Mouse (Mus musculus): Measurements from ENCODE around the gene Fgf22. TPM values are rescaled to one million over a fixed set of nuclear protein-coding genes. Genes with fewer than 3 reads are reported as not detected.

The Fgf22 gene
- total RNA-seq, 2 experiments from 2014 or later = not detected

- no peak for DNase-seq
- intact Hi-C loops (cut with DNase I) = loop anchor here (2.0 kb wide), 1 partner anchor 16 kb away; no protein-coding TSS in a partner anchor
These were observed 10.4 kb downstream of the Fgf22 start for GRCm38 (mm10) chr10:79765228-79765745.

GRCm38 (mm10) chr10:79766001-79766507, 11.2 kb downstream of the Fgf22 start:
- intact Hi-C loops (cut with DNase I) = no loop called here
- DNase-seq = no peak

- intact Hi-C loops (cut with DNase I) = no loop called here
- peak; percentile 99 to 100 for DNase-seq
These were observed 11.8 kb downstream of the Fgf22 start, which contains the start of gene Rnf126 for GRCm38 (mm10) chr10:79766508-79767325. TSS of gene Rnf126 (minus strand) at chr10:79766952.

- intact Hi-C loops (cut with DNase I) = loop anchor here (1.0 to 2.0 kb wide), 2 partner anchors 21 to 45 kb away; no protein-coding TSS in a partner anchor
- DNase-seq = peak; percentile 88 to 90
These were observed 12.7 kb downstream of the Fgf22 start for GRCm38 (mm10) chr10:79767372-79768244.

- intact Hi-C loops (cut with DNase I) = loop anchor here (1.0 to 2.0 kb wide), 2 partner anchors 20 to 44 kb away; no protein-coding TSS in a partner anchor
These were observed 13.5 kb downstream of the Fgf22 start for GRCm38 (mm10) chr10:79768400-79768799.

GRCm38 (mm10) chr10:79769329-79769728, 14.5 kb downstream of the Fgf22 start:
- intact Hi-C loops (cut with DNase I) = loop anchor here (2.0 kb wide), 1 partner anchor 19 kb away; no protein-coding TSS in a partner anchor
- no peak for DNase-seq

More at GRCm38 (mm10) chr10:79768400-79768799, 13.5 kb downstream of the Fgf22 start:
- peak; percentile 77 to 78 for DNase-seq

- no peak for DNase-seq
- intact Hi-C loops (cut with DNase I) = no loop called here
These were observed 17.4 kb downstream of the Fgf22 start for GRCm38 (mm10) chr10:79772320-79772719.

- no peak for DNase-seq
- intact Hi-C loops (cut with DNase I) = no loop called here
These were observed 18.3 kb downstream of the Fgf22 start for GRCm38 (mm10) chr10:79773208-79773607.

- intact Hi-C loops (cut with DNase I) = no loop called here
- no peak for DNase-seq
These were observed 19.8 kb downstream of the Fgf22 start for GRCm38 (mm10) chr10:79774486-79775279.

- intact Hi-C loops (cut with DNase I) = no loop called here
These were observed 22.2 kb downstream of the Fgf22 start, which contains the start of gene Fstl3 for GRCm38 (mm10) chr10:79777103-79777531. TSS of gene Fstl3 (plus strand) at chr10:79777272.

GRCm38 (mm10) chr10:79778006-79778405, 23.1 kb downstream of the Fgf22 start:
- intact Hi-C loops (cut with DNase I) = no loop called here
- peak in 1 of 2 experiments; percentile 53 for DNase-seq

More at GRCm38 (mm10) chr10:79777103-79777531, 22.2 kb downstream of the Fgf22 start, which contains the start of gene Fstl3:
- no peak for DNase-seq

- no peak for DNase-seq
- intact Hi-C loops (cut with DNase I) = no loop called here
These were observed 24.3 kb downstream of the Fgf22 start for GRCm38 (mm10) chr10:79779193-79779592.

GRCm38 (mm10) chr10:79779784-79780663, 25.1 kb downstream of the Fgf22 start:
- intact Hi-C loops (cut with DNase I) = no loop called here
- peak; percentile 94 to 96 for DNase-seq

GRCm38 (mm10) chr10:79780664-79781015, 25.8 kb downstream of the Fgf22 start:
- no peak for DNase-seq
- intact Hi-C loops (cut with DNase I) = no loop called here

GRCm38 (mm10) chr10:79781139-79781538, 26.3 kb downstream of the Fgf22 start:
- intact Hi-C loops (cut with DNase I) = no loop called here
- DNase-seq = no peak

- no peak for DNase-seq
- intact Hi-C loops (cut with DNase I) = no loop called here
These were observed 27.1 kb downstream of the Fgf22 start for GRCm38 (mm10) chr10:79781956-79782355.

GRCm38 (mm10) chr10:79783050-79783449, 28.2 kb downstream of the Fgf22 start:
- intact Hi-C loops (cut with DNase I) = no loop called here

More at GRCm38 (mm10) chr10:79783050-79783449, 28.2 kb downstream of the Fgf22 start:
- no peak for DNase-seq

Measured in heart, postnatal 36 days (tissue).